Mouse (Mus musculus) embryonic facial prominence, embryonic 11.5 days (tissue): ENCODE results near the gene Gjc2. TPM values are rescaled to one million over a fixed set of nuclear protein-coding genes. Genes with fewer than 3 reads are reported as not detected.
A peak's percentile ranks its signal among the peaks of the same experiment; 100 is the strongest.
"Not testable (repeated sequence)": the region's sequence is repeated elsewhere in the genome, so short reads cannot be mapped to it uniquely, and the experiment has no call there.

Source experiments
- ATAC-seq: fragments of 200-750 bp; cut with Nextera tagmentation; replicated peaks from 2 replicates; pipeline ENCODE4 v1.8.0; 2017; ENCODE audit warnings: low read depth; ENCODE audit not compliant: insufficient number of reproducible peaks, low FRiP score, low TSS enrichment
- DNase-seq: peaks from one replicate; pipeline ENCODE4 v3.0.0-alpha.2; 2015; ENCODE audit warnings: low spot score
- H3K27ac ChIP-seq: fragments of 300-500 bp; sonication (generic); replicated peaks from 2 replicates; pipeline ENCODE4 v1.5.1; 2014; ENCODE audit warnings: mild to moderate bottlenecking, low read depth, low read length, control low read depth
- H3K27me3 ChIP-seq: fragments of 300-500 bp; sonication (generic); 2 replicates; pipeline ENCODE4 v1.6.1; 2014; ENCODE audit warnings: mild to moderate bottlenecking, low read length, moderate library complexity, mixed read lengths; ENCODE audit not compliant: control insufficient read depth, insufficient read depth
- H3K36me3 ChIP-seq: fragments of 300-500 bp; sonication (generic); replicated peaks from 2 replicates; pipeline ENCODE4 v1.6.1; 2014; ENCODE audit warnings: low read depth, mild to moderate bottlenecking, low read length, moderate library complexity, mixed read lengths; ENCODE audit not compliant: control insufficient read depth, insufficient read depth
- H3K4me1 ChIP-seq: fragments of 300-500 bp; sonication (generic); 2 replicates; pipeline ENCODE4 v1.6.1; 2014; ENCODE audit warnings: low read length, mixed read lengths; ENCODE audit not compliant: control insufficient read depth, insufficient read depth
- H3K4me2 ChIP-seq: fragments of 300-500 bp; sonication (generic); 2 replicates; pipeline ENCODE4 v1.6.1; 2014; ENCODE audit warnings: low read depth, mild to moderate bottlenecking, control low read depth, low read length, moderate library complexity
- H3K4me3 ChIP-seq: fragments of 300-500 bp; sonication (generic); 2 replicates; pipeline ENCODE4 v1.5.1; 2014; ENCODE audit warnings: low read depth, low read length, control low read depth
- H3K9ac ChIP-seq: fragments of 300-500 bp; sonication (generic); replicated peaks from 2 replicates; pipeline ENCODE4 v1.6.1; 2014; ENCODE audit warnings: mild to moderate bottlenecking, control low read depth, low read length
- H3K9me3 ChIP-seq: fragments of 300-500 bp; sonication (generic); replicated peaks from 2 replicates; pipeline ENCODE4 v1.6.1; 2016; ENCODE audit warnings: mild to moderate bottlenecking, low read length, inconsistent platforms, mixed read lengths; ENCODE audit not compliant: control insufficient read depth
- WGBS: fragments of 180-500 bp; shearing (Covaris S2); extraction: QIAGEN DNeasy Blood & Tissue Kit; methylation state at CpG from one replicate; pipeline ENCODE4 v1.1.7; 2014; 5-methylcytosine and 5-hydroxymethylcytosine counted together
- polyA plus RNA-seq: library from polyadenylated mRNA; unstranded; fragments of >200 nt; fragmentation: Nextera tagmentation; extraction: Ambion mirVana; gene quantifications from 2 replicates; pipeline ENCODE4 v1.2.1, GENCODE M21; 2014

The Gjc2 gene
- polyA plus RNA-seq, 1 experiment from 2014 or later, result not detected

- Histone ChIP-seq H3K9me3 (no peaks in the 10 kb centered on the region), H3K9ac (no peak overlapping the region), H3K4me2 (no peak overlapping the region), H3K4me3 (no peak overlapping the region), H3K27ac (no peak overlapping the region), H3K36me3 (peaks cover 3% of the 10 kb centered on the region), H3K4me1 (peaks cover 3% of the 10 kb centered on the region; the same call in 1 of the 2 replicates), H3K27me3 (no peaks in the 10 kb centered on the region)
- no peak for DNase-seq
- ATAC-seq, result no peak
- WGBS, result 91% methylated on average over 12 of the region's 12 CpGs
These were observed 30.0 kb upstream of the Gjc2 start for GRCm38 (mm10) chr11:59212892-59213494.

DNA sequence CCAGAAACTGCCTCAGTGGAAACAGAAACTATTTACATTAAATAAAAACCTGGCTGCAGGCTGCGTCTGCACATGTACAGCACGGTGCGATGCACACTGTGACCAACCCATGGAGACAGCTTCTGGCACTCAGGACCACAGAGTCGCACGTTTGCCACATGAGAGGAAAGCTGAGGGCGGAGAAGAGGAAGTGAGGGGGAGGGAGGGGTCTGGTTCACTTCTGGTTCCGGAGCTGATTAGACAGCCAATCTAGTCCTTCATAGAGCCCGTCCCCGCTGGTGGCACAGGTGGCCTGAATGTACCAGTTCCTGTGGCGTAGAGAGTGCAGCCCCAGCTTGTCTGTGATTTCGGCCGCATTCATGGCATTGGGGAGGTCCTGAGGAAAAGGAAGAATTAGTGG, 29.3 kb upstream of the Gjc2 start:
- H3K4me1 ChIP-seq, result not testable (repeated sequence)
- WGBS, result 84% methylated on average over 12 of the region's 12 CpGs

GRCm38 (mm10) chr11:59211561-59211960, 28.5 kb upstream of the Gjc2 start:
- WGBS, result 88% methylated on average over 7 of the region's 9 CpGs
- not testable (repeated sequence) for H3K4me3 ChIP-seq, H3K9ac ChIP-seq, DNase-seq, H3K27ac ChIP-seq, ATAC-seq, H3K9me3 ChIP-seq, H3K4me2 ChIP-seq, H3K4me1 ChIP-seq, H3K27me3 ChIP-seq, H3K36me3 ChIP-seq

More for the DNA sequence above, 29.3 kb upstream of the Gjc2 start:
- not testable (repeated sequence) for H3K9me3 ChIP-seq, H3K27ac ChIP-seq, H3K9ac ChIP-seq, H3K4me3 ChIP-seq, H3K4me2 ChIP-seq, H3K27me3 ChIP-seq, ATAC-seq, H3K36me3 ChIP-seq, DNase-seq

DNA sequence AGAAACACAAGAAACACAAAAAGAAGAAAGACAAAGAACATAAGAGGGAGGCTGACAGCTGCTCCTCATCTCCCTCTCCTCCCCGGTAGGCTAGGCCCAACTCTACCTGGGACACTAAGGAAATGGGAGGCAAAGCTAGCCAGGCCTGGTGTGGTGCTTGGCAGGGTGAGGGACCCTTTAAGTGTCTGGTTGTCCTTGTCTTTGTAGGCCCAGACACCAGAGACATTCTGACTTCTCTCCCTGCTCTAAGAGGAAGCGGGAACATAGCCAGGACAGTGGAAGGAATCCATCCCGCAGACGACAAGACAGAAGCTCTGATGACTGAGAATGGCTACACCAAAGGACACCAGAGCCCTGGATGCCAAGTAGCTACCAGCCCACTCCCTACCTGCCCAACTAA, 27.0 kb upstream of the Gjc2 start:
- H3K36me3 ChIP-seq, result peaks cover 3% of the 10 kb centered on the region
- peaks cover 3% of the 10 kb centered on the region; the same call in 1 of the 2 replicates for H3K4me1 ChIP-seq
- no peaks in the 10 kb centered on the region for H3K27me3 ChIP-seq
- 92% methylated on average over 4 of the region's 4 CpGs for WGBS
- H3K9me3 ChIP-seq, result no peaks in the 10 kb centered on the region
- no peak for ATAC-seq
- no peak overlapping the region for H3K27ac ChIP-seq
- no peak overlapping the region for H3K9ac ChIP-seq
- no peak overlapping the region for H3K4me3 ChIP-seq
- no peak overlapping the region for H3K4me2 ChIP-seq
- DNase-seq, result no peak

DNA sequence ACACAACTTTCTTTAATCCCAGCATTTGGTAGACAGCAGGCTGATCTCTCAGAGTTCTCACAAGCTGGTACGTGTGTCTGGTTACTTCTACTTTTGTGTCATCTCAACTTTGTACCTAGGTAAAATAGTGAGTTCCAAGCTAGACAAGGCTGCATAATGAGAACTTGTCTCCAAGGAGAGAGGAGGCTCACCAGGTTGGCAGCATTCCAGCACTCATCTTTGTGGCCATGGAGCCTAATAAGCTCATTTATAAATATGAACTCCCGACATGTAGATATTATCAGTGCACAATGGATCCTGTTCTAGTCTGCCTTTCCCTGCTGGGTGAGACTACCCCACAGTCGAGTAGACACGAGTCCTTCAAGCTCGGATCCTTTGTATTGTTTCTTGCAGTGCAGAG, 26.6 kb upstream of the Gjc2 start:
- Histone ChIP-seq H3K27me3 (no peaks in the 10 kb centered on the region), H3K4me3 (peak overlapping the region; percentile 90), H3K4me1 (peaks cover 3% of the 10 kb centered on the region; the same call in 1 of the 2 replicates), H3K9me3 (no peaks in the 10 kb centered on the region), H3K27ac (no peak overlapping the region), H3K4me2 (peak overlapping the region; percentile 77), H3K9ac (no peak overlapping the region), H3K36me3 (peaks cover 3% of the 10 kb centered on the region)
- DNase-seq (no peak), ATAC-seq (no peak)
- 83% methylated on average over 5 of the region's 5 CpGs for WGBS

GRCm38 (mm10) chr11:59209003-59209441, 26.0 kb upstream of the Gjc2 start:
- DNase-seq, result peak; percentile 75
- H3K4me2 ChIP-seq, result peak overlapping the region; percentile 77
- 14% methylated on average over 18 of the region's 18 CpGs for WGBS
- peaks cover 3% of the 10 kb centered on the region for H3K36me3 ChIP-seq
- peak overlapping the region; percentile 86 for H3K9ac ChIP-seq
- H3K27ac ChIP-seq, result no peak overlapping the region
- peaks cover 3% of the 10 kb centered on the region; the same call in 1 of the 2 replicates for H3K4me1 ChIP-seq
- ATAC-seq, result peak; percentile 44; the same call in 1 of the 2 replicates
- H3K9me3 ChIP-seq, result no peaks in the 10 kb centered on the region
- peak overlapping the region; percentile 90 for H3K4me3 ChIP-seq
- H3K27me3 ChIP-seq, result no peaks in the 10 kb centered on the region

DNA sequence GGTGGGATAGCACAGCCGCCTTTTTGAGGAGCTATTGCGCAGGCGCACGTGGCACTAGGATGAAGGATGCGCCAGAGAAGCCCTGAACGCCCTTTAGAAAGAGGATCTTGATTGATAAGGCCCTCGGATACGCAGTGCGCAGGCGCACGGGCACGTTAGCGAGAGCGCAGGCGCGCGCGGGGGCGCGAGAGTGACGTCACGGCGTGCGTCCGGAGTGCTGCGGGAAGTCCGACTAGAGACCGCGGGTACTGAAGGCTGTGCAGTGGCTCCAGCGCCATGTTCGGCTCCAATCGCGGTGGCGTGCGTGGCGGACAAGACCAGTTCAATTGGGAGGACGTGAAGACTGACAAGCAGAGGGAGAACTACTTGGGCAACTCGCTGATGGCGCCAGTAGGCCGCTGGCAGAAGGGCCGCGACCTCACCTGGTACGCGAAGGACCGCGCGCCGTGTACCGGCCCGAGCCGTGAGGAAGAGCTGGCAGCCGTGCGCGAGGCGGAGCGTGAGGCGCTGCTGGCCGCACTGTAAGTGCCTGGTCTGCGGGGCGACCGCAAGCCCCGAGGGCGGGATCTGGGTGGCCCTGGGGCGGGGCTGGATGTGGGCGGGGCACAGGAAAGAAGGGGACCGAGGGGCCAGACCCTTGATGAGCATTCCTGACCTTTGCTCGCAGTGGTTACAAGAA, 25.3 kb upstream of the Gjc2 start, which contains the start of gene 2310033P09Rik:
Gene 2310033P09Rik (plus strand): TSS at position 169 of the 679 bp plus-strand sequence.
- Histone ChIP-seq H3K9ac (peak within 1 kb of the TSS; percentile 86), H3K36me3 (peaks cover 3% of the 10 kb centered on the region), H3K9me3 (no peaks in the 10 kb centered on the region), H3K4me3 (peak within 1 kb of the TSS; percentile 90), H3K4me2 (peak within 1 kb of the TSS; percentile 77), H3K27ac (peak within 1 kb of the TSS; percentile 89), H3K4me1 (peaks cover 3% of the 10 kb centered on the region; the same call in 1 of the 2 replicates), H3K27me3 (no peaks in the 10 kb centered on the region)
- DNase-seq, result peak; percentile 97
- ATAC-seq, result peak; percentile 62
- under 1% methylated on average over 65 of the region's 67 CpGs for WGBS
